Mouse (Mus musculus): ENCODE data around the gene L2hgdh.

Gene L2hgdh

DNA sequence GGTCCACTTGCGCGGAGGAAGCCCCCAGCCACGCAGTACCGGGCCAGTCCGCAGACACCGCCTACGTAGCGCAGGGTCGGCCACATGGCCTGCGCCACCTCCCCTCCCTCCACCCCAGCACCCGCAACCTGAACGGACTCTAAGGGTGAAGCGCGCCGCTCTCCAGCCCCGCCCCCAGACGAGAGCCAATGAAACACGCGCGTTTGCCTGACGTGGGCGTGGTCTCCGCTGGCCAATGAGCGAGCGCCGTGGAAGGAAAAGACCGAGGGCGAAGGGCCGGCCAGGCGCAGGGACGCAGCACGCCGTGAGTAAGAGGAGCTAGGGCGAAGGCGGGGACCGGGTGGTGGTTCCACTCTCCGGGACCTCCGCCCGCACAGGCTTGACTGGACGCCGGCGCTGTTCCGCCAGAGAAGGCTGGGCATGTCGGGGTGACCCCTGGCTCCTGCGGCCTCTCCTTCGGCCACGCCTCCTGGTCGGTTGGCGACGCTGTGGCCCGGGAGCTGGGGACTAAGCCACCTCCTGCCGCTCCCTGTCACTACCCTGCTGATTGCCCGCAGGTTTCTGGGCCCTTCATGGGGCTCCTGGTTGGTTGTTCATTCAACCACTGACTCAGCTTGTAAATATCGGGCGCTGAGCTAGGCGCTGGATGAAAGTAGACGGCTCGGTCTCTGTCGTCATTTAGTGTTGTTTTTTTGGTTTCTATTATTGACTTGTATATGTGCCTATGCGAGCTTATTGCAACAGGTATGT lies at the start of gene L2hgdh, which contains the start of gene Atp5s:
TSS of gene L2hgdh (minus strand) at position 163 of the 750 bp plus-strand sequence.
TSS of gene Atp5s (plus strand) at position 240 of the 750 bp plus-strand sequence.
- DNase-seq (ENCODE audit: low spot score in 2 of 2), result peak; percentile 94 to 96

DNA sequence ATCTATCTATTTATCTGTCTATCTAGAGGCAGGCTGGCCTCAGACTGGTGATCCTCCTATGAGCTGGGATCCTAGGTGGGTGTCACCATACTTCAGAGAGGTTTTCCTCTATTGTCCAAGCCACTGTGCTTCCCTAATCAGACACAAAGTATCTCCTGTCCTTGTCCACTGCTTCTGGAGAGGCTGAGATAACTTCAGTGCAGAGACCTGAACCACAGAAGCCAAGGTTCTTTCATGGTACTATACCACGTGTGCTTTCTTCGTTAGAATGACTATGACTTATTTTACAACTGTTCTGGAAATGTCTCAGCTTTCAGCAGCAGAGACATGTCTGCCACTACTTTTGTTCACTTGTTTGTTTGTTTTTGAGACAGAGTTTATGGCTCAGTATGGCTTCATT lies 44.2 kb upstream of the L2hgdh start:
- DNase-seq (ENCODE audit: low spot score in 2 of 2), result no peak

DNA sequence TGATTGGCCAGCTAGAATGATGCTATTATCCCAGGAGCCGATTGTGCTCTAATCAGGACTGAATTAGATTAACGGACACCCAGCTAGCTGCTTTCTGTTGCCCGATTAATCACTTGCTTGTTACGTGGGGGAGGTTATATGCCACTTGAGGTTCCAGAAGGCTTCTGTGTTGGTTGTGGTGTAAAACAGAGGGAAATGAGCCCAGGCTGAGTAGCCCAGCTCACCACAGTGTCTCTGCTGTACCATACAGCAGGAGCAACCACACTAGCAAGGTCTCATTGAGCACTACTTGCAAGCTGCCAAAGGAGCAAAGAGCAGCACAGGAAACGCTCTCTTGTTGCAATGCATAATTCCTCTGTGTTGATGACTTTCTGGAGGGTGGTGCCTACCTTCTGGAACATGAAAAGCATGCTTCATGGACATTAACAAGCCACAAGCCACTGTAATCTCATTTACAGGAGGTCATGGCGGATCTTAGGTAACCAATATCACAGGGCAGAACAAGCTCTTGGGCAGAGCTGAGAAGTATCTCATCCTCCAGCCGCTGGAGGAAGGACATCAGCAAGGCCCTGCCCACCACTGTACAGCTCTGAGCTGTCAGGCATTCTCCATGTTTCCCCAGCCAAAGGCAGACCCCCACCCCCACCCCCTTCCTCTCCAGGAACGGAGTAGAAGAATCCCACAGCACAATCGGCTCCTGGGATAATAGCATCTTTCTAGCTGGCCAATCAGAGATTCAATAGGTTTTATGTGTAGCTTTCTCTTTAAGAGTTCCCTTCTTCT lies 43.0 kb upstream of the L2hgdh start:
- DNase-seq (ENCODE audit: low spot score in 2 of 2), result no peak

DNA sequence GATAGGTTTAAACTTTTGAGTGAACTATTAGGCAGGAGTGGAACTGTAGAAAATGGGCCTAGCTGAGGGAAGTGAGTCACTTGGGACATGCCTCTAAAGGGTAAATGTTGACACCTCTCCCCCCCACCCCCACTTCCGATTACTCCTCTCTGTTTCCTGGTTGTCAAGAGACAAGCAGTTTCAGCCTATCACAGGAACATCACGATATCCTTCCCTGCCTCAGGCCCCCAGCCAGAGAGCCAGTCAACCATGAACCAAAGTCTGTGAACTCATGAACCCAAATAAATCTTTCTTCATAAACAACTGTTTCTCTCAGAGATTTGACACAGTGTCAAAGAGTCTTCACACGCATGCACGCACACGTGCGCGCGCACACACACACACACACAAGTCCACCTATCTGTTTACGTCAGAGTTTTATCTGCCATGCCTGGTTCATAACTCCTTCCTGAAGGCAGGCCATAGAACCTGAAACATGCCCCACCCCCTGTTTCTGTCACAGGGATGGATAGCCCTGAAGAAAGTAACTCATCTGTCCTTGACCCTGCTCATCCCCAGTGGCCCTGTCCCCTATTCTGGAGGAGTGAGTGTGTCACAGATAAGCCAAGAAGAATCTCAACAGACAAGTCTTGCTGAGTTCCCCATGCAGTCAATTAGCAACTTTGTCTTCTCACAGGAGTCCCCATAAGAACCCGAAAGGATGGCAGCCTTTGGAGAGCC lies 41.7 kb upstream of the L2hgdh start:
- DNase-seq (ENCODE audit: low spot score in 2 of 2), result no peak

DNA sequence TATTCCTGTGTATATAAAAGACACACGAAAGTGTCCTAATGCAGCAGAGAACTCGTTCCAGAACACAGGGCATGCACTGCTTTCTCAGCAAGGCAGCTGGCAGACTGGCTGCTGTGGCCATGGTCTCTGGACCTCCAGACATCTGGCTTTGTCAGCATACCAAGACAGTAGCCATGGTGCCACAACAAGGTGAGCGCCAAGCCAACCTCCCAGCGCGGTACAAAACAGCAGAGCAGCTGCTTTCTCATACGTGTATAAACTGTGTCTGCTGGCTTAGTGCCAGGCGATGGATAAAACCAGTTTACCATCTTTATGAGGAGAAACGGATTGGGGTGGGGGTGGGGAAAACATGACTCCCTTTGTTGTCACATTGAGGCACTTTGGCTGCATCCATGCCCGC lies 40.9 kb upstream of the L2hgdh start:
- DNase-seq (ENCODE audit: low spot score in 2 of 2), result no peak

DNA sequence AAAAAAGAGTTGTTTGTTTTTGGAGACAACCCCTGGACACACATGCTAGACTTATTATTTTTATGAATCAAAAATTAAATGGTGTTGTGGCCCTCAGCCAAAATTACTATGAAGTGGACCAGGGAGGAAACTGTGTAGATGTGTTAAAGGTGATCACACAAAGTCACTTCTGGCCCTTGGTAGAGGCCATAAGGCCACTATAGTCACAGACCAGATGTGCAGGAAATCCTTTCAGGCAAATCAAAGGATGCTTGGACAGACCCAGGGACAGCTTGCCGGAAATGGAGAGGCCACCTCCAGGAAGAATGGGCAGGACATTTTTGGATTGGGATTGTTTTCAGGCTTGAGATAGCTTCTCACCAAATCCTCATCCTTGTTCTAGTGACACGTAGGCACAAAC lies 36.9 kb upstream of the L2hgdh start:
- no peak for DNase-seq (ENCODE audit: low spot score in 2 of 2)

DNA sequence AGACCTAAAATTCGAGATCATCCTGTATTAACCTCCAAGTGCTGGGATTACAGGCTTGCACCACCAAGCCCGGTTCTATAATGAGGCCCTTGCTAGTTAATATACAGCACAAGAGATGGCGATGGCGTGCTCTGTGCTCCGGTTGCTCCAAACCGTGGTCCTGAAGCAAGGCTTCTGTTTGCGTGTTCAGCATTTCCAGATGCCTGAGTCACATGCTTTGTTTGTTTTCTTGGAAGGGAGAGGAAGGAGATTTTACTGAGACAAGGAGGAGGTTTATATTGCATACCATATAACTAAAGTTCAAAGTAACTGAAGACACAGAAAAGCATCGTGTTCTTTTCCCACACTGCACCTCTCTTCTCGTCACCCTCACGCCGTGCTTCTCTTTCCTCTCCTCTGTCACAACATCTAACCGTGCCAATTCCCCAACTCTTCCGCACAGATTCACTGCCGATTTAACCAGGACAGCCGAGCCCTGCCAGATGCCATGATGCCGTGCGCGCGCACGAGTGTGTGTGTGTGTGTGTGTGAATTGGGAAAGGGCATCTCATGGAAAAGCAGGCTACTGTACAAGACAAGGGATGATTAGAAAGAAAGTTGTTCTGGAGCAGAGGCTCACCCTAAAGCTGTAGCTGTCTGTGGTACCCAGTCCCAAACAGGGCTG lies 36.2 kb upstream of the L2hgdh start:
- DNase-seq (ENCODE audit: low spot score in 2 of 2), result no peak

DNA sequence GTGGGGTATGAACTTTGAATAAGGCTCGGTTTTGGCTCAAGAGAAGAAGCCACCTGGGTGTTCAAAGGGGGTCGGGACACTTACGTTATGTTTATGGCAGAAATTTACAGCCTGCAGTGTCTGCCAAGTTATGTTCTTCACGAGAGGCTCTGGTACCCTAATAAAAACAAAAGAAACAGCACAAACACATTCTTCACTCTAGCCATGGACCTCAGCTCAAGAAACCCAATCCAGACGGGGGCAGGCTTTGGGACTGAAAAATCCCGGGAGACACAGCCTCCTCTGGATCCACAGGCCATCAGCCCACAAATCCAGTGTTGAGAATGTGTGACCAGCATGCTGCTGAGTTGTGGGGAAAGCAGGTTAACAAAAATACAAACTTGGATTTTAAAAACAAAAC lies 35.3 kb upstream of the L2hgdh start:
- DNase-seq (ENCODE audit: low spot score in 2 of 2), result no peak

DNA sequence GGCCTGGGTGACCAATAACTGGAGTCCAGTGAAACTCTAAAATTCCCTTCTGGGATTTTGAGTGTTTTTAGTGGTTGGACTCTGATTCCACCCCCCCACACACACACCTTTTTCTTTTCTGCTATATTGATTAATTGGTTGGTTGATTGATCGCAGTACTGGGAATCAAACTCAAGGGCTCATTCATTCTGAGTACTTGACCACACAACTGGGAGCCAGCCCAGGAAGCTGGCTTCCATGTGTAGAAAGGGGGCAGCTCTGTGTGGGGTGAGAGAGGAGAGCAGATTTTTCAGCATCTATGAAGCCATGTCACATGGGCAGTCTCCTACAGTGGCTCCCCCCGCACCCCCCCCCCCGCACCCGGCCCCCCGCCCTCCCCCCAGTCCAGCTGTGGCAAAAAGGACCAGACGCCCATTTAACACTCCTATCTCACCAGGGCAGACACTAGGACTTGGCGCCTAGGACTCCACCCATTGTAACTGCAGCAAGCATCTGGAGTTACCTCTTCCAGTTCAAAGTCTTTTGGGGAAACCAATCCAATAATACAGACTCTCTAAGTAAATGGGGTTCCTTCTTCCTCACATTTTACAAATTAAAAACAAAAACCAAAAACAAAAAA lies 34.7 kb upstream of the L2hgdh start:
- no peak for DNase-seq (ENCODE audit: low spot score in 2 of 2)

DNA sequence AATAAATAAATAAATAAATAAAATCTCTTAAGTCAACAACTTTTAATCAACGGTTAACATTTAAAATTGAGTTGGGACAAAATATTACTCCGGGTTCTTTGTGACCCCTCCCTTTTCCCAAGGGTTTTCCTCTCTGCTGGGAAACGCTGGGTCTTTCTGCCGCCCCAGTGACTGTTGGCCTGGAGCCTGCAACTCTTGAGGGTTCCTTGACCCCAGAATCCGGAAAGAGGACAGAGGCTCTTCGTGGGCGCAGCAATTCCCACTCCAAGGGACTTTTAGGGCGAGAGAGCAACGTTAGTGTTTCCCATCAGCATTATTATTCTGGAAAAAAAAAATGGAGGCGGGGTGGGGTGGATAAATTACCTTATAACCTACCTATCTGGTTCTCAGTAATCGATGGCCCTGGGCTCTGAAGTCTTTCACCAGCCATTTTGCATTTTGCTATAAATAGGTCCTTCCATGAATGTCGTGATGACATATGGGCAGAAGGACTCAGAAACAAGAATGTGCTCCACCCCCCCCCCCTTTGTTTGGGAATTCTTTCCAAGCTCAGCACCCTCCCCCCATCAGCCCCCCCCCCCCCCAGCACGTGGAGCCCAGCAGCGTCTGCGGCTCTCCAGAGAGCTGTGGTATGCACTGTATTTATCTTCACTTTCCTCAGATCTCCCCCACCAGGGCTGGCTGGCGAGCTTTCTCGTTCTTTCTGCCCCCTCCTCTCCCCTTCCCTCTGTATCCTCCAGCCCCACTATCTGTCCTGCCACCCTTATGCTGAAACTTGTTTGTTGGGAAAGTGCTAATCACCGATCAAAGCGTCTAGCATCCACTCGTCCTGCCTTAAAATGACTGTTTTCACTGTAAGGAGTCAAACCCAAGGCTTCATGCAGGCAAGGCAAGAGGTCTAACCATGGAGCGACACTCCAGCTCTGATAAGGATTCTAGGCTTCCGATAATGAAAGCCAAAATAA lies 33.8 kb upstream of the L2hgdh start:
- no peak for DNase-seq (ENCODE audit: low spot score in 2 of 2)

DNA sequence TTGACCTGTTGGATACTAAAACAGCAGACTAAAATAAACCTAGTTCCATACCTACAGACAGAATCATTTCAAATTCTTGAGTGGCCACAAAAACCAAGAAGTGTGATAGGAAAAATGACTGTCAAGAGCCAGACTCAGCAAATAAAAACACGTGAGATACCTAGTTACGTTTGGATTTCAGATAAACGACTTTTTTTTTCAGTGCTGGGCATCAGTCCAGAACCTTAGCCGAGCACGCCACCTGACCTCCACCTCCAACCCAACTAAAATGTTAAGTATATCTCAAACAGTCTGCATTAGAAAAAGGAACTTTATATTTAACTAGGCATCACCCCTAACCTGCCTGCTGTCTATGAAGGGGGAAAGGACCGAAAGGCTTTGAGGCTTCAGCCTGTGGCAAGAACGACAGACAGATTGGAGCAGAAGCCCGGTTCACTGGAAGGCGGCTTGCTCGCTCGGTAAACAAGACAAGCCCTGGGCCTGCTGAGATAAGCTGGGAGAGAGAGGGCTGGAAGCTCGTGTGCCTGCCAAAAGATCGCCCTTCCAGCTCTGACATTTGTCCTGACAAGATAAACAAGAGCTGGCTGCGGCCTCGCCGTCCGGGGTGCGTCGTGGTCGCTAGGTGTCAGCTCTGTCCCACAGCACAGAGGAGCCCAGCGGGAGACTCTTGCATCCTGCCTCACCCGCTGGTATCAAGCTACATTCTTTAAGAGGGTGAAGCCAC lies 32.9 kb upstream of the L2hgdh start:
- peak; percentile 71 to 75 for DNase-seq (ENCODE audit: low spot score in 2 of 2)

DNA sequence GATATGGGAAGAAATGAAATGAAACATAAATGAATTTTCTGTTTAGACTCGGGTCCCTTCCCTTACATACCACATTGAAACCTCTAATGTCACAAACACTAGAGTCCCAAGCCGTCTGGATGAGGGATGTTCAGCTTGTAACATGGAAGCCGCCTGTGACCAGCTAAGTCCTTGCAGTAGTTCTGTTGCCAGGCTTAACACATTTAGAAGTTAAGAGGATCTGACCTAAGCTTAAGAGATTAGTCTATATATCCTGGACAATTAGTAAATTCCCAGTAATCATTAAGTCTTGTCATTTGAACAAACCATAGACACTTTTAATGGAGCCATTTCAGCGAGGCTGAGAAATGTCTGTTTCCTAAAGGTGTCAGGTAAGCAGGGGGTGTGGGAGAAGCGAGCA lies 31.3 kb upstream of the L2hgdh start:
- DNase-seq (ENCODE audit: low spot score in 2 of 2), result no peak

DNA sequence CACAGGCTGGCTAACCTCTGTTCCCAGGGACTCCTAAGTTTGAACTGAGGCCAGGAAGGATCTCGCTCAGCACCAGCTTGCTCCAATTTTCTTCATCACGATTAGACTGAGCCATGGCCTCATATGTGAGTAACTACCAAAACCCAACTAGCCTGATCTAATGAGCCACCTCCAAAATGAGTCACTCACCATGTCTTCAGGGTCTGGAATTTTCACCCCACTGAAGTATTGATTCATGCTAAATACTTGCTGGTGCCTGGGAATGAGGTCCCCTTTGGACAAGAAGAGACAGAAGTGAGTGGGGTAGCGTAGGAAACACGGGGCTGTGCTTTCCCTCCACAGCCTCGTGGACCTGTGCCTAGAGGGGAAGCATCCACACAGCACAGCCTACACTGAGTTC lies 29.3 kb upstream of the L2hgdh start:
- no peak for DNase-seq (ENCODE audit: low spot score in 2 of 2)

DNA sequence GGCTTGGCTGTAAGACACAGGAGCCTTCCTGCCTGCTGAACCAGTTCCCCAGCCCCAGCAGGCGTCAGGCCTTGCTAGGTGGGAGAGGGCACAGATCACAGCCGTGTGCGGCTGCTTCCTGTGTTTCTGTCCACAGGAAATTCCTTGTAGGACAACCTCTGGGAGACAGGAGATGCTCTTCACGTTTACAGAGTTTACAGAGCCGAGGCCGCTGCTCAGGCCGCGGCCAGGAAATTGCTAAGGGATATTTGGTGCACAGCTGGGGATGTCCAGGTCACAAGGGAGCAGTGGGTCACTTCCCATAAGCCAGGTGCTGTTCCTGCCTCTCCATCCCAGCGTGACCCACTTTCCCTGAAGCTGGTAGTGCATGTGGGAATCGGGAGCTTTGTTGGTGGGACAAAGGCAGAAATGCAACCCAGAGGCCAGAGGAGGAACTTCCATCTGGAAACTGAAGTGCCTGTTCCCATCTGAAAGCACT lies 27.2 kb upstream of the L2hgdh start:
- no peak for DNase-seq (ENCODE audit: low spot score in 2 of 2)

DNA sequence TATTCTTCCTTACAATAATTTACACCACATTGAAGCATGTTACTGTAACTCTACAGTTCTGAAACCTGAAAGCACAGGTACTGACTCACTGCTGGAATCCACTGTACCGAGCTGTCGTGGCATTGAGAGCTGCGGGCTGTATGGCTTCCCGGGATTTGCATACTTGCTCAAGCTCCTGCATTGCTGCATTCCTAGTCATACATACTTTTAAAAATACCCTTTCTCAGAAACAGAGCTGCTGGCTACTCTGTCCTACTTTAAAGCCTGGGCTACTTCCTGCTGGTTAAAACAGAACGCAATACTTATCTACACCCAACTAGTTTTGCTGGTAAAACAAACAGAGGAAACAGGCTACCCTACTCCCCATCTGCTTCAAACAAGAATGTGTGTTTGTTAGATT lies 19.5 kb upstream of the L2hgdh start:
- DNase-seq (ENCODE audit: low spot score in 2 of 2), result no peak

DNA sequence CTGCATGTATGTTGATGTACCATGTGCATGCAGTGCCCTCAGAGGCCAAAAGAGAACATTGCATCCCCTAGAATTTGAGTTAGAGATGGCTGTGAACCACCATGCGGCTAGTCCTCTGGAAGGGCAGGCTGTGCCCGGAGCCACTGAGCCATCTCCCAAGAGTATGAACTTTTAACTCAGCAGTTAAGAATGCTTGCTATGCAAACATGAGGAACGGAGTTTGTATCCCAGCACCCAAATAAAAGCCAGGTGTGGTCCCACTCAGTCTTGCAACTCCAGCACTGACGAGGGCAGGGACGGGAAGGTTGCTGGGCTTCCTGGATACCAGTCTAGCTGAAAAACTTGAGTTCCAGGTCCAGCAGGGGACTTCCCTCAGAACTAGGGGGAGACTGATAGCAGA lies 17.3 kb upstream of the L2hgdh start:
- peak in 1 of 2 experiments; percentile 33 for DNase-seq (ENCODE audit: low spot score in 2 of 2)

DNA sequence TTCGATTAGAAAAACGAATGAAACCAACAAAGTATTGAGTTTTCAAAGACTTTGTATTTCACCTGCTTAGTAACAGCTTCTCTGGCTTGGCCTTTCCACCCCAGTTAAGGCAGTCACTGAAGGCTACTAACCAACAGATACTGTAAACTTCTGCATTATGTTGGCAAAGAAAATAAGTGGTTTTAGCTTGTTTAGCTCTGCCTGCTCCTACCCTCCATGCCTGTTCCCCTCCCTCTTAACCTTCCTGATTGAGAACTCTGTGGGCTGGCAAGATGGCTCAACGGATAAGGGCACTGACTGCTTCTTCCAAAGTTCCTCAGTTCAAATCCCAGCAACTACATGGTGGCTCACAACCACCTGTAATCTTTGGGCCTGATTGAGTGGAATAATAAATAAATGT lies 9.2 kb upstream of the L2hgdh start:
- no peak for DNase-seq (ENCODE audit: low spot score in 2 of 2)

DNA sequence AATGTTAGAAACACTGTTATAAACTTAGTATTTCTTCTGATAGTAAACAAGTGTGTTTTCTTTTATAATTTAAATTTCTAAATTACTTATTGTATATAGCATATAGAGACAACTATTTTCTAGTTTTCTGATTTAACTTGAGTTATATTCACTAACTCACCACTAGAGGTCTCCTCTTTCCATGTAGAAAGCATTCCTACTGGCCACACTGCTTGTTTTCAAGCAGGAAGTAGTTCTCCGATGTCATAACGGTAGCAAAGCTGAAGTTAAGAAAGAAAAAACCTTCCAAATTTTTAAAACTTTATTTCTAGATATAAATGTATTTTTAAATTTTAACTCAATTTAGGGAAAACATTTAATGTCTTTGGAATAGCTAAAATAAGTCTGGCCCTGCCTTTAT lies 8.8 kb upstream of the L2hgdh start:
- DNase-seq (ENCODE audit: low spot score in 2 of 2), result no peak

DNA sequence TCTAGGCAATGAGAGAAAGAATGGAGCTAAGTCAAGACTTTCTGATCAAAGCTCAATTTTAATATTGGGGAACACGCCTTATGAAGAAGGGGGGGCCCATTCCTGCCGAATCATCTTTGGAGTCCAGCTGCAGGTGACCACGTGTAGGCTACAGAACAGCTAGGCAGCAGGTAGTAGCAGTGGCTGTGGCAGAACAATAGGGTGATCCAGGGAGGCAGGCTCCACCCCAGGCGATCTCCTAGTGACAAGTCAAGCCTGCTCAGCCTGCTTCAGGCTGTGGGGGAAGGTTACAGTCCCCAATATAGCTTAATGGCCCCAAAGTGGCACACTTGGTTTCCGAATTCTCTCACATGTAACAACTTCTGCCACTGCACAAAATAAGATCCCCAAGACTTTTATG lies 7.5 kb upstream of the L2hgdh start:
- DNase-seq (ENCODE audit: low spot score in 2 of 2), result no peak

DNA sequence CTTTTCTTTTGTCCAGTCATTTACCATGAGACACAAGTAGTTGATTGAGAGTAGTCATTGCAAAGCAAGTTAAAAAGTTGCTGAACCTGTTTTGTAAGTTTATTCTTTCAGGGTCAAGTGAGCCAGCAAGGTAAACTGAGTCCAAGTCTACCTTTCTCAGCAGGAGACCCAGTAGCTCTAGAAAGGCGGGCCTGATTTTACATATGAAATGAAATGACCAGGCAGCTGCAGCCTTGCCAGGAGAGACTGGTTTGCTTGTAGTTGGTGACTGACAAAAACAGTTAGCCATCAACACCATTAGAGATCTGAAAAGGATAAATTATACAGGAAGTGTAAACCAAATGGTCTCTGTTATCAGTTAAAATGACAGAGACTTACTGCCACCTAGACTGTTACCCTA lies 5.6 kb upstream of the L2hgdh start:
- DNase-seq (ENCODE audit: low spot score in 2 of 2), result no peak

Measured in urinary bladder, postnatal 4 days (tissue).